Mouse (Mus musculus) mature B cell (primary cell): Measurements from ENCODE around the gene Rpl3l.

Experiments
- in situ Hi-C: fragments of 300-500 bp; cut with MboI; formaldehyde crosslinking; loops from 2 replicates; pipeline ENCODE4 v1.14.3; 2019

Rpl3l gene

DNA sequence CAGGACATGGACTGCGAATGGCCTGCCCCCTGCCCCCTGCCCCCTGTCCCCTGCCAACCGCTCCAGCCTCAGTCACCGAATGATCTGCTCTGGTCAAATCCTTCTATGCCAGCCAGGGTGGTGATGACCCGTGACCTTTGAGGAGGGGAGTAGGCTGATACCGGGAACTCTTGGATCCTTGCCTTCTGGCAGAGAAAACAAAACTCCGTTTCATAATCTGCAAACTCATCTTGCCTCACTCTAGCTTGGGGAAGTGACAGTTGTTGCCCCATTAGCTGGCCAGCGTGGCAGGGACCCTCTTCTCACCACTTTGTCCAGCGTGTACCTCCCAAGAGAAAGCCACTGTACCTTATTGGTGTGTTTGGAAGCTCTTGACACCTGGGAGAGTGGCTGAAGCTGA lies 14.7 kb downstream of the Rpl3l start:
- in situ Hi-C loops: no loop called here

DNA sequence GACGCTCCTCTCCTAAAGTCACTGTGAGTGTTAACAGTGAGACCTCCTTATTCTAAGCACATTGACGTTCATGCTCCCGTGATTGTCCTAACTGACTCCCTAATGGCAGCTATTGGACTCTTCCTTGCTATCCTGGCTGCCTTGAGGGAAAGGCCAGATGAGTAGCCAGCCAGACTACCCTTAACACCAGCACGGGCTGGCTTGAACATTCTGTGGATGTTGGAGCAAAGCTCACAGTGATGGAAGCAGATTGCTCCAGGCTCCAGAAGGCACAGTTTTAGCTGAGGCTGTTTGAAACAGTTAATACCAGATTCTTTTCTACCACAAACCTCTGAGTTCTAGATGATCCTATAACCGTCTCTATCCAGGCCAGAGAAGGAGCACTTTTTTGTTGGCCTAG lies 16.3 kb downstream of the Rpl3l start:
- in situ Hi-C loops: no loop called here

DNA sequence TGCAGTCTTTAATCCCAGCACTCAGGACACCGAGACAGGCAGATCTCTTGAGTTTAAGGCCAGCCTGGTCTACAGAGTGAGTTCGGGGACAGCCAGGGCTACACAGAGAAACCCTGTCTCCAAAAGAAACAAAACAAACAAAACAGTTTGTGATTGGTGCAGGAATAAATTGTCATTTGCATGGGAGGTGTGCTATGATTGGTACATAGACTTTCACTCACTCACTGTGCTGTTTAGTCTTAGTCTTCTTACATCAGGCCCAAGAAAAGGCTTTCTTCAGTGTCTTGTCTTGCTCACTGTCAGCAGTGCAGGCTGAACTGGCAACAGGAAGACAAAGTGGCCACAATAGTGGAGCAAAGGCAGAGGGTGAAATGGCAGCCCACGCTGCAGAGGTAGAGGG lies 16.8 kb downstream of the Rpl3l start:
- in situ Hi-C loops: no loop called here

DNA sequence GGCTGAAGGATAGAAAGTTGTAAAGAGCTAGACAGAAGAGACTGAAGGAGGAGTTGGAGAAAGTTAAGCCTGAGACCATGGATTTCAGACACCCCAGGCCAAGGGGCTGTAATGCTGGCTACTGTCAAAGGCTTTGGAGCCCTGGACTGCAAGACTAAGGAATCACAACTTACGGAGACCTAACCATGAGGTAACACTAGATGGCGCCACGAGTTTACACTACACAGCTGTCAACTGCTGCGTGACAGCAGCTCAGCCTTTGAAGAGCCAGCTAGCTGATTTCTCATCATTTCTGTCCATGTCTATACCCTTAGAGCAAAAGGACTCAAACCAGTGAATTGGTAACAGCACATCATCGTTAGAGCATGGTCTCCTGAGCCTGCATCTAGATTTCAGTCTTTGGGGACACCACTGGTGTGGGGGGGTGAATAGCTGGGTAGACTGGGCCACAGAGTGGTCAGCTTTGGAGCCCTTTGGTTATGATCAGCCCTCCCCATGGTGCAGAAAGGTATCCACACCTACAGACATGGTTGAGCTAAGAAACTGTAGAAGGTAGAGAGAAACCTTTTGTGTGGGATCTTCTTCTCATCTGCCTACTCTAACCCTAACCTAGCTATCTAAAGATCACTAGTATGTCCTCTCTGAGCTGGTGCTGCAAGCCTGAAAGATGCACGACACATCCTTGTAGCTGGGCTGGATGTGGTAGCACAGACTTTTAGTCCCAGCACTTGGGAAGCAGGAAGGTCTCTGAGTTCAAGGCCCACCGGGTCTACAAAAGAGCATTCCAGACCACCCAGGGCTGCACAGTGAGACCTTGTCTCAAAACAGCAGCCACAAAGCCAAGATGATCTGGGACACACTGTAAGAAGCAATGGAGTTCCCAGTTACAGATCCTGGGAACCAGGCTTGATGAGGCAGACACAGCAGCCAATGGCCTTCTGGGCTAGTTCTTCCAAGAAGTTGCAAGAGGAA lies 18.2 kb downstream of the Rpl3l start:
- in situ Hi-C loops: no loop called here

DNA sequence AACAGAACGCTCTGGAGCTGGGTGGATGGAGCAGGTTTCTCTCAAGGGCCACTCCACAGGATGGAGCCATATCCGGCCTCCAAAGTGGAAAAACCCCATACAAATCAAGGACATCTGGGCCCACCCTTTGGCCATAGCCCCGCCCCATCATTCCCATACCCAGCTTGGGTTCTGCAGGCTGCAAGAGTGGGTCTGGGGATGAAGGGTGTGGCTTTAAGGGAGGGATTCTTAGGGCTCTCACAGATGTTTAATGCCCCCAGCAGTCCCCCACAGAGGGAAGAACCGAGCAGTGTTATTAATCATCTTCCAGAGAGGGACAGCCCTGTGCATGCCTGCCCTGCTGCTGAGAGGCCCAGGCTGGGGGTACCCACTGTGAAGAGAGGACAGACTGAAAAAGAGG lies 19.4 kb downstream of the Rpl3l start:
- in situ Hi-C loops: no loop called here

DNA sequence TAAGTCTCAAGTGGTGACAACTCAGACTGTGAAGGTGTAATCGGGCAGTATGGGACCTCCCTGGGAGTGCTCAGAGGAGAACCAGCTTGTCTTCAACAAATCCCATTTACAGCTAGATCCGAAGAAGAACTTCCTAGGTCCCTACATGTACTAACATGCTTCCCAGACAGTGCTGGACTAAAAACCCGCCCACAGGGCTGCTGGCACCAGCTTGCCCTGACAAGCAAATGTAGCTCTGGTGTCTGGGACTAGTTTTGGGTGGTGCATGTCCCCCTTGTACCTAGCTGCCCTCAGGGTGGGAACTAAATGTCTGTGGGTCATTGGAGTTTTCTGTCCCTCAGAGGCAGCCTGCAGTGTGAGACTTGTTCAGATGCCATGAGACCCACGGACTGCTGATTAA lies 23.9 kb downstream of the Rpl3l start:
- in situ Hi-C loops: no loop called here

DNA sequence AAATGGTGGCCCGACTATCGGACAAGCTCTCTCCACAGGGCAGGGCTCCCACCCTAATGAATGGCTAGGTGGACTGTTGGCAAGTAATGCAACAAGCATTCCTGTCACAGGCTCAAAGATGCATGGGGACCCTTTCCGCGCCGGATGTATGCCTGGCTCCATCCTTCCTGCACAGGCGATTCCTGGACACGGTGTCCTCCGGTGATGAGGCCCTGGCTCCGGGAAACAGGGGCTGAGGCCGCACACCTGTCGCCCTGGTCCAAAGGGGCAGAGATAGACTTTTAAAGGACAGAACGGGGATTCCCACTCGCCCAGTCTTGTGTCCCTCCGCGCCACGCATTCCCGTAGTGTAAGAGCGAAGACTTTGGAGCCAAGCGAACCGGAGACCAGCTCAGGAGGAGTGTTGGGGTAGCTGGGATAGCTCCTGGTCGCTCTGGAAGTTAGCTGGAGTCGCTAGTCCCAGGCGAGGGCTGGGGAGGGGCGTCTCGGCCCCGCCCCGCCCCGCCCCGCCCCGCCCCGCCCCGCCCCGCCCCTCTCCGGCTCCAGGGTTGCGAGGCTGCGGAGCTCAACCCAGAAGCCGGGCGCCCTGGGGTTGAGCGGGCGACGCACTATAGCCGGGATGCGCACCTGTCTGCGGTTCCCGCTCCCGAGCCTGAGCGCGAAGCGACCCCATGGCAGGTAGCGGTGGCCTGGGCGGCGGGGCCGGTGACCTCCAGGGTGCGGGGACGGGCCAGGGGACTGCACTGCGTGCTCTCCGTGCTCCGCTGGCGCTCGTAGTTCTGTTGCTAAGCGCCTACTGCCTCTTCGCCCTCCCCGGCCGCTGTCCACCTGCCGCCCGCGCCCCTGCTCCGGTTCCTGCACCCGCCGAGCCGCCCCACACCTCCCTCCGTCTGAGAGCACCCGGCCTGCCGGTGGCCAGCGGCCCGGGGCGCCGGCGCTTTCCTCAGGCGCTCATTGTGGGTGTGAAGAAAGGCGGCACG lies 25.1 kb downstream of the Rpl3l start, which contains the start of gene Hs3st6:
Hs3st6 (plus strand) TSS at position 574 of the 980 bp plus-strand sequence.
- in situ Hi-C loops: no loop called here

DNA sequence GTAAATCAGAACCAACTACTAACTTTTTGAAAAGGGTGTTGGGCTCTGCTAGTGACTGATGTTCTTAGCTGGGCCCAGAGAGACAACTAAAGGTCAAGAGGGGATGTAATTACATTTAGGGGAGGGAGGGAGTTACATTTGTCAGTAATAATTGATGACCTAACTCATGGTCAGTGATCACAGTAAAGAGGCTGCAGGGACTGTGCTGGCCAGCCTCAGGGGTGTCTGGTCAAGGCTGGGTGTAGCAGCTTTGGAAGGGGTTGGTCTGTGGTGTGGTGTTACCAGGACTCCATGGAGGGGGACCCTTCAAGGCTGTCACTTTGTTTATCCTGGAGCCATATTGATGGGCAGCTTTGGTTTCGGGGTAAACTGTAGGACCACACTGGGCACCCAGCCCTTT lies 29.8 kb downstream of the Rpl3l start:
- in situ Hi-C loops: no loop called here

DNA sequence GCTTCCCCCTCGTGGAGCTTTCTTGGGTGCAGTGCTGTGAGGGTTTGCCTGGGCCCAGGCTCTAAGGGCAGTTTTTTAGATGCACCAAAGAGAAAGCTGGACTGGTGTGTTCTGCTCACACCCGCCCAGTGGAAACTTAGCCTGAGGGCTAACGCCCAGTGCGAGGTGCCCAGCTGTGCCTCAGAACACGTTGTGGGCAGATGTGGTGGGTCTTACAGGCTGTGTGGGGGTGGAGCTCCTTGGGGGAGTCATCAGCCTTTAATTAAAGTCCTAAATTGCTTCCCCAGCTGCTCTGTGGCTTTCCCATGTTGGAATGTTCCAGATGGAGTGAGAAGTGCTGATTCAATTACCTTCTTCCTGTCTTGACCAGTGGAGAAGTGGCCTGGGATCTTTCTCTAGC lies 33.5 kb downstream of the Rpl3l start:
- in situ Hi-C loops: no loop called here

DNA sequence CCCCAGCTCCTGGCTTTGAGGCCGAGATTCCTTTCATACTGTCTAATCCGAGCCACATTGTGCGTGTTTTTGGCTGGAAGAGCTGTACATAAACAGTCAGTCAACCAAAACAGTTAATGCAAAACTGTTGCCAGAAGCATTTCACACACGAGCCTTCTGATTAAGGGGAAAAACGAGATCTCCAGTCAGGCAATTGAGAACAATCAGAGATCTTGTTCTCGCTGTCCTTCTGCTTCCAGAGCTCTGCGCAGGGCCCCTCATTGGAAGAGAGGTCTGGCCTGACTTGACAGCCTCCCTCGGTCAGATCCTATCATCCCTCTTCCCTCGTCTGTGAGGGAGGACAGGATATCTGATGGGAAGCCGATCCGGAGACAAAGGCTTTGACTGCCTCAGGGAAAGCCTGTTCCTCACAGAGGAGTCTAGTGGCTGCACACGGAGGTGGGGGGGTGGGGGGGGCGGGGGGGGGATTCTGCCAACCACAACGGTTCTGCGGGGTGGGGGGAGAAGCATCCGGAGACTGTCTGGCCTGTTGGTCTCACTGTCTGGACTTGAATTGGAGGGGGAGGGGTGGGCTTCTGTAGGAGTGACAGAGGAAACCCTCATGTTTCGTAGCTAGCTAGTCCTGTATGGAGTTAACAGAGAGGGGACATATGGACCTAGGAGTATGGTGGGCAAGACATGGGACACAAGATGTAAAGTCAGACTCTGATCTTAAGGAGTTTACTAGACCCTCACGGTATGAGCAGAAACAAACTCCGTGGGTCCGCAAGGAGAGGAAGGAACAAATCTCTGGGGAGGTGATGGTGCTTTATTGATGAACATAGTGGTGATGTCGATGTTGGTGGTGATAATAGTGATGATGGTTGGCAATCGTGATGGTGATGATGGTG lies 37.6 kb downstream of the Rpl3l start:
- in situ Hi-C loops: no loop called here

DNA sequence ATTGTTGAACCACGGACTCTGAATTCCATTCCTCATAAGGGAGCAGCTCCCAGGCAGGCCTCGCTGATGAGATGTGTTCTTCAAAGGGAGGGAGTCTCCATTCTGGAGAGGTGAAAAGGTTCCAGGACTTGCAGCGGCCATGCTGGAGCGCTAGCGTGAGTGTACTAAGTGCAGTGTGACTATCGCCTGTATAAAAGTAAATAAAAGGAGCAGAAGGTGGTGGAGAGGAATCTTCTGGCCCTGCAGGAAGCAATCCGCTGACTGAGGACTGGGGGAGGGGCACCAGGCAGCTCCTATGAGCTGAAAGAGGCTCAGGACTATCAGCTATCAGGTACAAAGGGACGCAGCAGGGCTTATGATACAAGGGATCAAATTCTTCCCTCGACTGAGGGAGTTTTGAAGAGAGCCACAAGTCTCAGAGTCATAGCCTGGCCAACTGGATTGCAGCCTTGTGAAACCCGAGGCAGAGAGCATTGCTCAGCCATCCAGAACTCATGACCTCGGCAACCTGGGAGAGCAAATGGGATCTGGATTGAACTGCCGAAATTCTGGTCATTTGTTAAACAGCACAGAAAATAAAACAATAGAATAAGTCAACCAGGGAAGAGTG lies 38.8 kb downstream of the Rpl3l start:
- in situ Hi-C loops: no loop called here

DNA sequence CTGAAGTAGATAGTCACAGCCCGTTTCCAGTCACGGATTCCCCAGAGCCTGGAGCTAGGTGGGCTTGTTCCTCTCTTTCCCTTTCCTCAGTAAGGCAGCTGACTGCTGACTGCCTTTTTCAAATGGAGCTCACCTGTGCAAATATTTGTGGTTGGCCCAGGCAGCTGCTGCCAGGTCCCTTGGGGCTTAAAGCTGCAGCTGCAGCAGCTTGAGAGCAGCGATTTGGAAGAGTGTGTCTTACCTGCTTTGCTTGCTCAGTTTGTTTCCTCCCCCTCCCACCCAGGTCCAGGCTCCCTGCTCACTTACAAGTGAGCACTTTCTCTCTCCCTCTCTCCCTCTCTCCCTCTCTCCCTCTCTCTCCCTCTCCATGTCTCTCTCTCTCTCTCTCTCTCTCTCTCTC lies 41.5 kb downstream of the Rpl3l start:
- in situ Hi-C loops: no loop called here

DNA sequence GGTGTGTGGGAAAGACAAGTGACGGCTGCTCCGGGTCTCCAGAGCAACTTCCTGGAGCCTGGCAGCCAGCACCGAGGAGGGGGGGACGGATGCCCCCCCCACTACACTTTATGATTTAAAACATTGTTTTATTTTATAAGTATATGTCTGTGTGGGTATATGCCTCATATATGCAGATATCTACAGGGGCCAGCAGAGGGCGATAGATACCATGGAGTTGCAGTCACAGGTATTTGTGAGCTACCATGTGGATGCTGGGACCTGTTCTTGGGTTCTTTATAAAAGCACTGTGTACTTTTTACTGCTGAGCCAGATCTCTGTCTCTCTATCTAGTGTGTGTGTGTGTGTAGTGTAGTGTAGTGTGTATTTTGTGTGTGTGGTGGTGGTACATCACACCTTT lies 45.6 kb downstream of the Rpl3l start:
- in situ Hi-C loops: no loop called here

DNA sequence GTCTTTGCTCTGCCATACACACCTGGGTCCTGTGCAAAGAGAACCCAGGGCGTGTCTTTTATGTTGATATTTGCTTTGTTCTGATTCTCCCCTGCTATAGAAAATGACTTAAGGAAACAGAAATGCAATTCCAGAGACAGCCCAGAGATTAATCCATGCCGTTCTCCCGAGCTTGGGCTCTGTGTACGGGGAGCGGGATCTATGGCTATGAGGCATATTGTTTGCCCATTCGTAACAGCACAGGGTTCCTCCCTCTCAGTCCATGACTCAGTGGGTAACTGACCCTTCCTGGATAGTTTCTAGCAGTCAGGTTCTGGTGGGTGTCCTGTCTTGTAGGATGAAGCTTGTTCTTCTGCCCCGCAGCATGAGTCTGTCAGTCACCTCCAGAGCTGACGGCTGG lies 47.6 kb downstream of the Rpl3l start:
- in situ Hi-C loops: no loop called here

DNA sequence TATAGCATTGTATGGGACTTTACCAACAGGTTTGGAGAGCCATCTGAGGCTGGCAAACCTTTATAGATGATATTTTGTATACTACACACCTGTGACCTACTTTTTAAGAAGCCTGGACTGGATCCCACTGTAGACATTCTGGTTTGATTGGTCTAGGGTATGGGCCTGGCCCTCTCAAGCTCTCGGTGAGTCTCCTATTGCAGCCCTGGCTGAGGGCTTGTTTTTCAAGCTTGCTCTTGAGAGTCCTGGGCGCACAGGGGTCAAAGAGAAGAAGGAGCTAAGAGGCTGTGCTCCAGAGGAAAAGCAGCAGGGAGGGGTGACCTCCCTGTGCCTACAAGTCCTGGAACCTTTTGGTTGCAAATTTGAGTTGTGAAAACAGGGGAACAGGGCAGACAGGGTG lies 49.5 kb downstream of the Rpl3l start:
- in situ Hi-C loops: no loop called here

DNA sequence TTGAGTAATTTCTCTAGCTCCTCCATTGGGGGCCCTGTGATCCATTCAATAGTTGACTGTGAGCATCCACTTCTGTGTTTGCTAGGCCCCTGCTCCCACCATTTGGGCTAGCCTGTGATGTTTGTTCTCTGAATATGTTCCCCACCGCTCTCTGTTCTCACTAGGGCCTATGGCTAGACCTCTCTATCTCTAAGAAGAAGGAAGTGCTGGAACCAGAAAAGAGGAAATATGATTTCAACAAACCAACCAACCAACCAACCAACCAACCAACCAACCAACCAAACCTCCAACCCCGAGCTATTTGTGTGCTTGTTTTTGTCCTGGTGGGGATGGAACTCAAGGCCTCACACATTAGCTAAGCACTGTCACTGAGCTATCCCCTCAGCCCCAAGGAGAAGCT lies 53.2 kb downstream of the Rpl3l start:
- in situ Hi-C loops: no loop called here
